Mouse (Mus musculus) spleen, postnatal 4 days (tissue): ENCODE data around the gene Nedd9.

ENCODE experiments used
- DNase-seq, 2 experiments: peaks; one replicate each; pipeline ENCODE4 v3.0.0; 2022; ENCODE audit warnings: low spot score in 2 of 2

Nedd9 gene

DNA sequence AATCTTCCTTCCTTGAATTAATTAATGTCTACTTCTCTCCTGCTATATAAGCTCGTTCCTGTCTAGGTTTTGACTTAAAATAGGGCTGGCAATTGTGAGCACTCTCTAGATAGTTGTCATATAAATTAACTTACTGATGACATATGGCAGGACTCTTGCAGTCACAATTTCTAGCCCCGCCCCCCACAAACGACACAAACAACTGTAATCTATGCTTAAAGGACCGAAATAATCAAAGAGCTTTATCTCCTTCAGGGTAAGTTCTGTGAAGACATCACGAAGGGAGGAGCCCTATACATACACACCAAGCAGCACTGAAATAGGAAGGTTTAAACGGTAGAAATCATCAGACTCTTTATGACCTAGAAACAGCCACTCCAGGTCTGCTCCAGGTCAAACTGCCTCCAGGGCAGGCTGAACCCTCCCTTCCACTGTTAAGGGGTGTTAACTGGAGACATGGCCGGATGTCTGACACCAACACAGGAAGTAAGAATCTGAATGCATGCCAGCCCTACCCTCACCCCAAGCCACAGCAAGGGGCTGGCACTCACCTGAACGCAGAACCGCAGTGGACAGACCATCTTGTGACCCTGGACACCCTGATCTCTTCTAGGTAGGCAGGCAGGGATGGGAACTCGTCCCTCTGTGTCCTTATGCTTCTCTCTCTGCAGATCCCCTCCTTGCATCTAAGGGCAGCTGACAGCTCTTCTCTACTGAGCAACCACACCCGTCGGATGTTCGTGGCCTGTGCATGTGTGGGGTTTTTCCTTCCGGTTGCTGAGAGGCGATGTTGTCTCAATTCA, at the start of gene Nedd9:
TSS of gene Nedd9 (minus strand) at position 757 of the 803 bp plus-strand sequence.
- DNase-seq: peak; percentile 64 to 79

DNA sequence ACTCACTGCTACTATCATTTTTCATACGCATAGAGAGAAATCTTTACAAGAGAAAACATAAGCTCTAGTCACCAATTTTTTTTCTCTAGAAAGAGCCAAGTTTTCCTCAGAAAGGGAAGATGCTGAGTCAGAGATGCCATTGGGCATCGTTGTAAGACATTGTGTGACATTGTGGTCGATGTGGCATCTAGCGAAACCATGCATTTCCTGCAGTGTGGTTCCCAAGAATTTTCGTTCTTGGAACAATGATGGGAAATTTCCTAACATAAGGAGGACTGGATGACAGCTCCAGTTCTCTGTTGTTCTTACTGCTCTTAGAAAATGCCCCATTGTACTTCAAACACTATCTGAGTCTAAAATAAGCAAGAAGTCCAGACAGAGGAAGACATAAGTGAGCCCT, 45.5 kb upstream of the Nedd9 start:
- DNase-seq: no peak

DNA sequence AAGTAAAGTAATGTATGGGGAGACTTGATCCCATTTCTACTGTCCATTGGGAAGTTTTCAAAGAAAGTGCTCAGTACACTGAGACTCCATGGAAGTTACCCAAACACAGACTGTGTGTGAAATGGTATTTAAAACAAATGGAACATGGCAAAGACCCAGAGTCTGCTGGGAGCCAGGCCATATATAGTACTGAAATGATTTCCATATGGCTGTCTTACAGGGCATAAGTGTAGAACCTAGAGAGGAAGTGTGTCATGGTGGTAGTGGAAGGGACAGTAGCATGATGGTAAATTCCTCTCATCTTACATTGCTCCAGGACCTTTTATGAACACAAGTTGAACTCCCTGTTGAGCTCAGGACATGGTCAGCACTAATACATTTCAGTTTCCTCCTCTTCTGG, 43.2 kb upstream of the Nedd9 start:
- no peak for DNase-seq

DNA sequence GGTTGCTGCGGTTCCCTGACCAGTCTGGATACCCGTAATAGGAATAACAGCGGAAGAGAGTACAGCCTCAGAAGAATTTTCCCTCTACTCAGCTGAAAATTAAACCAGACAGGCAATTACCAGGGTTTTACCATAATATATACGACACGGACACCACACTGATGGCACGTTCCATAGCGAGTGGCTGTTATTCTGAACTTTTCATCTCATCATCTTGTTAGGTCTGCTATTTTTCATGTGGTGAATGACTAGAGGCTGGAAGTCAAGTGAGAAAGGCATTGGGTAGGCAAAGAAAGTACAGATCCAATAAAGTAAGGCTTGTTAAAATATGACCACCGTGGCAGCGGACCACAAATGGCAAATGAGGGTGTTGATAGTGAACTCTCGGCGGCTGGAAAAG, 37.0 kb upstream of the Nedd9 start:
- DNase-seq: no peak

DNA sequence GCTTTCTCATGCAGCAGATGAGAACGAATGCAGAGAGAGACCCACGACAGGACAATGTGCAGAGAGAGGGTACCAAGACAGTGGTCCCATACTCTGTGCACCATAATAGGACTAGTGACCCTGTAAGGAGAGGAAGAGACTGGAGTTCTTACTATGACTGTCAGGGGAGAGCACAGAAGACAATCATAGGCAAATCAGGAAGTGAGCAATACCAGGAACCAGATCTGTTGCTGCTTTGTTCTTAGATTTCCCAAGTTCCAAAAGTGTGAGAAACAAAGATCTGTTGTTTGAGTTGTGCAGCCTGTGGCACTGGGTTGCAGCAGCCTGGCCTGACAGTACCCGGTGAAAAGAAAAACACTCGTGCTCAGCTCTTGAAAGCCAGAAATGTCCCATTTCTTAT, 34.1 kb upstream of the Nedd9 start:
- no peak for DNase-seq

DNA sequence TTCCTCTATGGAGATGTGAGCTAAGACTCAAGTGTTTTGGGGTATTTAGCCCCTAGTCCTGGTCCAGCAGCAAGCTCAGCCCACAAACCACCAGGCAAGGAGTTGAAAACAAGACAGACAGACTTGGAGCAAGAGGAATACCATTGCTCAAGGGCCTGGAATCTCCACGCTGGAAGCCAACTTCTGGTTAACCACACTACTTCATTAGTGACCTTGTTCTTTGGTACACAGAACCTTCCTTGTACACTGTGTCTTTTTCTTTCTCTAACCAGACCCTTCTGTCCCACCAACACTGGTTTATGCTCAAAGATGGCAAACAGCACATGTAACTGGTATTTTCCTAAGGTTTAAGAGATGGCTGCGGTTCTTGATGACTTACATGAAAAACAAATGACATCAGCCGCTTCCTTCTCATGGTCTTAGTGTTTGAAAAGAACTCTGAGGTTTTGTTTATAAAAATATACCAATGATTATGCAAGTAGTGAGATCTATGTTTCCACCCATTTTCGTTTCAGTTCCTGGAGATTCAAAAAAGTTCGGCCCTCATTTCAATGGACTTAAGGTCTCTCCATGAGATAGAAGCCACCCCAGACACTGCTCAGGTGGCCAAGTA, 33.5 kb upstream of the Nedd9 start:
- no peak for DNase-seq

DNA sequence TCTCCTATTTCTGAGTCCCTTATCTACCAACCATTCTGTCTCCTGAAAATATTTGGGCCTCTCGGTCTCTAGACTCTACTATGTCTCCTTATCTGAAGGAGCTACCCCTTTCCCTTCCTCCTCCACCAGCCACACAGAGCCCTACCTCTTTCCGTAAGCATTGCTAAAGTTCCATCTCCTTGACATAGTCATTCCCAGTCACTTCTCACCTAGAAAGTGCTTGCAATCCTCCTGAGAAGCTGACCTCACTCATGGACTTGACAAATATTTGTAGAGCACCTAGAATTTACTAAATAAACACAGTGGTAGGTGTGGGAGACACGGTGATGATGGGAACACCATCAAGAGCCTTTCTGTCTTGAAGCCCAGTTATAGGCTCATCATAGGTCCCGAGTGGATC, 32.6 kb upstream of the Nedd9 start:
- no peak for DNase-seq

DNA sequence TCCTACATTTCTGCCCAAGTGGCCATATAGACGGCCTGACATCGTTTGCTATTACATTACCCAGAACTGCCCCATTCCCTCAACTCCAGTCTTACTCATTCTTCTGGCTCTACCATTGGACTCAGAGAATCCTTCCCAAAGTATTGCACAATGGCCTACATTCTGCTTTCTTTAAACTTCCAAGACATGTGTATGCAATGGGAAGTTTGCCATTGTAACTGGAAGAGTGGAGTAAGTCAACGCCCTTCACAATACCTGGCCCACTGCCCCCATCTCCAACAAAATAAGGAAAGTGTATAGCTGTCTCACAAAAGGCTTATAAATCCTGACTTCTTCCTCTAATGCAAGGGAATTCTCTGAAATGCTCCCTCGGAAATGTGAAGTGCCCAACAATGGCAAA, 30.0 kb upstream of the Nedd9 start:
- no peak for DNase-seq

DNA sequence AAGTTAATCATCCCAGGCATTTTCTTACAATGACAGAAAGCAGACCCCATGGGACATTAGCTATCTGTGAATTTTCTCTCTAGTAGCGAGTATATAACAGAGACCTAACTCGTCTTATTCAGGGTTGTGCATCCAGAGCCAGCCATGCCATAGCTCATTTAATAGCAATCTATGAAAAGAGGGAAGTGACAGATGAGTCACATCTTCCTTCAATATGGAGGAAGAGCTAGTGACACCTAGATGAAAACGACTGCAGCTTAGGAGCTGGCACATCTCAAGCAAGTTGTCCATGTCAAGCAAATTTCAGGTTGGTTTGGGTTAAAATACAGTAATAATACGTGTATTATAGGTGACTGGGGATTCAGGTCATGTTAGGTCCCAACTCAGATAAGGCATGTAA, 28.6 kb upstream of the Nedd9 start:
- DNase-seq: no peak

DNA sequence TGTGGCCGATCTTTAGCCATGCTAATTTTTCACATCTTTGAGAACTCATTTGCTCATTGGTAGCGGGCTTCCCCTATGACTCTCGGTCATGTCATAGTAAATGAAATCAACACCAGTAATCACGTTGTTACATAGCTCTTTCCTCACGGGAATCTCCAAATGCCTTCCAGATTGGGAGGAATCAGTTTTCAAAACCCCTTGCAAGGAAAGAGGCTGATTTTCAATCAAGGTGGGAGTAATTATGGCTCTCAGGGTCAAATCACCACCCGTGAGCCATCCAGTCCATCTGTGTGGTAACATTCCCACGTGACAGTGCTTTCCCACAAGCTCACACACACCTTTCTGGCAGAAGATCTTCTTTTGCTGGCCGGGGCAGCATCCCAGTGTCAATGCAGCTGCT, 27.8 kb upstream of the Nedd9 start:
- no peak for DNase-seq

DNA sequence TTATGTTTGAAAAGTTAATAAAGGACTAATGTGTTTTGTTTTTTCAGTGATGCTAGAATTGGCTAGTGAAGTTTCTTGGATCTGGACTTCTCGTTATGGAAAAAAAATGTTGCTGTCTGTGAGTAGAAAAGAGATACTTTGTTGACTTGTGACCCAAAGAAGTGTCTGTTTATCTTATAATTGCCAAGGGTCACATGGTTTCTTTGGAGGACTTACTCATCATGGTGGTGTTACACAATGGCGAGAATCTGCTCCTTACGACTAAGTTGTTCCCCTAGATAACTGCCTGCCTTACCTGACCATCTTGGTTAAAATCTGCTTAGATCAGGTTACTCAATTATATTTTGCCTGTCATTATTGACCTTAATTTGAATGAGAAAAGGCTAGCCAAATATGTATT, 26.3 kb upstream of the Nedd9 start:
- no peak for DNase-seq

DNA sequence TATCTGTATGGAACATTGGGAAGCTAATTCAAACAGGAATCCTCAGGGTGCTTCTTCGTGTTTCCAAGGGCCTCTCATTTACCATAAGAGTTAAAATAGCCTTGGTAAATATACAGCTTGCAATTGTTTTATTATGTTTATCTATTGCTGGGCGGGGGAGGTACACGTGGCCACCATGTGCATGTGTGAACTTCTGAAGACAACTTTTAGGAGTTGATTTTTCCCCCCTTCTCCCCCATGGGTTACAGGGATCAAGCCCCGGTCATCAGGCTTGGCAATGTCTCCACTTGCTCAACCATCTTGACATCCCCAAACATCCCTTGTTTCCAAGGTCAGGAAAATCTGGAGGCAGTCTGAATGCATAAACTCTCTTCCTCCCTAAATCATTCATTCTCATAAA, 25.1 kb upstream of the Nedd9 start:
- DNase-seq: no peak

DNA sequence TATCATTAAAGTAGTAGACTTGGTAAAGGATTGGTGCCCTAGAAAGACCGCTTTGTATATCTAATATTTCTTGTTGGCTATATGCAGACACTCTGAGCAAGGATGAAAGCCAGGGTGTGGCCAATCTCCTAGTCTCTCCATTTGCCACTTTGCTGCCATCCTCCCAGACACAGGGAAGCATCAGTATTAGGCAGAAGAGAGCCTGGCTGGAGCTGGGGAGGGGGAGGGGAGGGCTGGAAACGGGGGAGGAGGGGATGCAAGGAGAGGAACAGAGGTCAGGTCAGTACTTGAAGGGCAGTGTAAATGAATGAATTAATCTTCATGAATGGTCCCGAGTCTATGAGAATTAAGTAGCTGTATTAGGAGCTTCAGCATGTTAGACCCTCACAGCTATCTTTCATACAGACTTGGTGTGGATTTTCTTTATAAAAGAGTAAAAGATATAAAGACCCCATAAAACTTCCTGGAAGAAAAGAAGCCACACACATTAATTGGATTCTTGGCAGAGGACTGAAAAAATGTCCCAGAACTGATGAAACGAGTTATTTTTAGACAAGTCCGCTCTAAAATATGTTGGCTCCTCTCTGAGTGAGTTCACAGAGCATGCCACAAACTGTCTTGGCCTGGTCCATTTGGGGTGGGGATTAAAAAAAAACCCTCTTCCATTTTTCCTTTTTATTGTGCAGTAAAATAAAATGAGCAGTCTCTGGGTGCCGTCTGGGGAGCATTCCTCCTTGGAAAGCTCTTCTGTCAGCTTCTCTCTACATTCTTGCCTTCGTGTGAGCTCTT, 23.7 kb upstream of the Nedd9 start:
- DNase-seq: no peak

DNA sequence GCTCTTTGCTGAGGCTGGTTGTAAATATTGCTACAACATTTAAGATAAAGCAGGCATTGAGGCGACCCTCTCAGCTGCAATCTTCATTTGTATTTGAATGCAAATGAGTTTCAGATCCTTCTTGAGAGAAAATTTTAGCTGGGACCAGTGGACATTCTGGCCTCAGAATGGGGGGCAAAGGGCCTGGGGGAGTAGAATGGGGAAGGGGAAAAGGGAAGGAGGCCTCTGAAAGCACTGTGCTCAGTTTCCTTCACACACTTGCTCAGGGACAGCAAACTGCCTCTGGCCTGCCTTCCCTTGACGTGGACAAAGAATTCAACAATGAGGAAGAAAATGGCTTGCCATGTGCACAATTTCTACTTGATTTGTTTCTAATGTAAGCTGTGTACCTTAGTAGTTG, 18.4 kb upstream of the Nedd9 start:
- DNase-seq: peak in 1 of 2 experiments; percentile 38

DNA sequence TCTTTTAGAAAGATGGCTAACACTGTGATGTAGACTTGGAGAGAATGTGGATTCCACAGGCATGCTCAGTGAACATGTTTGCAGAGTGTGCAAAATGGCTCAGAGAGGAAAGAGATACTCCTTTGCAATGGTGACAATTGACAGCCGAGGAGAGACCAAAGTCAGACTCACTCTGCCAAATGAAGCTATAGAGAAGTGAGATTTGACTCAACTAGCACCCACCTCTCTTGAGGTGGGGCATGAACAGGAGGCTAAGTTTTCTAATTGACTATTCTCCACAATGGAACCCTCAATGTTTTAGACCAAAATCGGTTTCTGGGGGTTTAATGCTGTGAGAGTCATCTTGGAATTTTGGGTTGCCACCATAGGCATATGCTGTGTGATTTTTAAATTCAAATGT, 17.8 kb upstream of the Nedd9 start:
- no peak for DNase-seq

DNA sequence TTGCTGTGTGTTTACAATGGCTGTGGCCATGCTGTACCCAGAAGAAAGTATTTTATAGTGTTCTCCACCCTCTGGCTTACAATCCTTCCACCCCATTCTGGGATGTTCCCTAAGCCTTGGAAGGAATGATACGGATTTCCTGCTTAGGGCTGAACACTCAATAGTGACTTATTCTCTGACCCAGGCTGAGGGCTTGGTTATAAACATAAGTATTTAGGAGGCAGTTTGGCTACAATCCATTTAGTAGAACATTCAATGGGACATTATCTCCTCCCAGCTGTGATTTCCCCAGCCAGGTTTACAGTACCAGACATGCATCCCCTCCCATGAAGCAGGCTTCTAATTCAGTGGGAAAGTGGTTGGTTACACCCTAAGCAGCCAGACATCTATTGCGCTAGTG, 17.3 kb upstream of the Nedd9 start:
- no peak for DNase-seq

DNA sequence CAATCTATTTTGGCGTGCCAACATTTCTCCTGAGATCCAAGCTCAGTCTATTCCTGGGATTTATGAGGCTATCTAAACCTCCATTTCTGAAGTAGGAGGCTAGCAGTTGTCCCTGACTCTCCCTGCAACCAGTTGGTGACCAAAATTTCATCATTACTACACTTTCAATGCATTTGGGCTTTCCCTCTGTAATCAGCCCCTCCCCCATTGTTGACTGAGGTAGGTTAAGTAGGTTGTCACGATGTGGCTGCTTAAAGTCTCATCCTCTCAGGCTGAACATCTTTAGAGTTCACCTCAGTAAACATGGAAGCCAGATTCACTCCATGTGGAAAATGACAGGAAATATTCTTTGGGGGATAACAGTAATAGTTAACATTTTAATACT, 15.7 kb upstream of the Nedd9 start:
- DNase-seq: no peak

DNA sequence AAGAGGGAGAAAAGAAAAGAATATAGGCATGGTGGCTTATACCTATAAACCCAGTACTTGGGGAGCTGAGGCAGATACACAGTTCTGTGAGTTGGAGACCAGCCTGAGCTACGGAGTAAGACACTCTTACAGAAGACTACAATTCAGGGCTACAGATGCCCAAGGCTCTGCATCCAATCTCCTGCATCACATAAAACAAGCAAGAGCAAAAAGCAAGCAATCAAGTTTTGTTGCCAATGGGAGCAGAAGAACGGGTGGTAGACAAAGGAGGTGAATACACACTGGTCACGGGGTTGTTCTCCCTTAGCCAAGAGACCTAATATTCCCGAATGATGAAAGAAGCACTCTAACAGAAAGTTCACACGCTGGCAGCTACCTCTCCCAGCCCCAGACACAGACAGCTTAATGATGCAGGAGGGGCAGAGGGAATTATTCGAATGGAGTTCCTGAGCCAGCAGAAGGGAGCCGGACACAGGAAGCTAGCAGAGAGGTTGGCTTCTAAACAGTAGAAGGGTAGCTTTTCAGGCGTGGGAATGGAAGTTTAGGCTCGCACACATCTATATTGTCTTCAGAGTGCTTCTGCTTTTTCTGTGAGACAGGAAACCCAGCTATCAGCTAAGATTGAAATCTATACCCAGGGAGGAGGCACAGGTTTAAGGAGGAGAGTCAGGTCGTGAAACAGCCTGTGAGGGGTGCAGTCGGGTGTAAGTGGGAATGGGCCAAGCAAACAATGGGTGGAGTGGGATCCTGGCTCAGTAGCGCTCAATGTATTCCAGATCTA, 15.2 kb upstream of the Nedd9 start:
- no peak for DNase-seq

DNA sequence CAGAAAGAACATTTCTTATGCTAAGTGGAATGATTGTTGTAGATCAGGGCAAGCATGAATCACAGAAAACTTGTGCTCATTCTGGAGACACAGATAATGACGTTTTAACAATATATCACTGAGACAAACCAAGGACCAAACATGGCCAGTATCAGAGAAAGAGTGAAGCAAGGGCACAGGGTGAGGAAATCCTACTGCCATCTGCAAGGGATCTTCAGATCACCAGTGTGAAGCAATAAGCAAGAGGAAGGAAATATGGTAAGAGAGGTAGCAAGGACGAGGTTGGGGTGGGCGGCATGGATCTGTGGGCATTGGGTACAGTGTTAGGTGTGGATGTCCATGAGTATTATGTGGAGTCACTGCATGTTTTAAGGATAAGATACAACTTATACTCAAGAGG, 13.6 kb upstream of the Nedd9 start:
- DNase-seq: no peak

DNA sequence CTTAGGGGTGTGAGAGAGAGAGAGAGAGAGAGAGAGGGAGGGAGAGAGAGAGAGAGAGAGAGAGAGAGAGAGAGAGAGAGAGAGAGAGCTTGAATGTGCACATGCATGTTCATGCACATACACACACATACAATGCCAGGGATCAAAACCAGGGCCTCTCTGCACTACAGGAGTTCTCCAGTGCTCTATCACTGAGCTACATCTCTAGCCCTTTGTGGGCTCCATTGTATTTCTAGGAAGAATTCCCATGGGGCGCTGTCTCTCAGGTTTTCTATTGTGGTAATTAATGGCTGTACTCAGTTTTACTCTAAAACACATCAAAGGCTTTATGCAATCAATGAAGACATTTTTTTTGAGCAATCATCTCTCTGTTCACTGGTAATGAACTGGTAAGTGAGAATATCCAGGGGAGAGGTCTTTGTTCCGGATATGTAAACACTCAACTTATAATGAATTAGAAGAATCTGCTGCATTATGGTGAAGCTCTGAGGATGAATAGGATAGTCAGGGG, 11.5 kb upstream of the Nedd9 start:
- no peak for DNase-seq

DNA sequence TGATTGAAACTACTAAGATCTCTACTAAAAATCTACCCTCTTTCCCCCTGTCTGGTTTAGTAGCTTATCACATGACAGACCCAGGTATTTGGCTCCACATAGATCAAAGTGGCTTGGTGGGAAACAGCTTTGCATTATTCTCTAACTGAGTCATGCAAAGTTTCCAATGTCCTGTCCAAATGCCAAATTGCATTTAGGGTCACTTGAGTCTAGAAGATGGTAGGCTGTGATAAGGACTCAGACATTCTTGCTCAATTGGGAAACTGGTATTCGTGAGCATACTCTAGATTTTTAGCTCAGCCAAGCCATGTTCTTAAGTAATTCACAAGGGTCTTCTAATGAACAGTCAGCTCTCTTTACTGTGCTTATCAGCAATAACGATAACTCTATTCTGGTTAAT, 7.5 kb upstream of the Nedd9 start:
- DNase-seq: no peak
